Mouse (Mus musculus): ENCODE measurements around the gene Apopt1.

DNA sequence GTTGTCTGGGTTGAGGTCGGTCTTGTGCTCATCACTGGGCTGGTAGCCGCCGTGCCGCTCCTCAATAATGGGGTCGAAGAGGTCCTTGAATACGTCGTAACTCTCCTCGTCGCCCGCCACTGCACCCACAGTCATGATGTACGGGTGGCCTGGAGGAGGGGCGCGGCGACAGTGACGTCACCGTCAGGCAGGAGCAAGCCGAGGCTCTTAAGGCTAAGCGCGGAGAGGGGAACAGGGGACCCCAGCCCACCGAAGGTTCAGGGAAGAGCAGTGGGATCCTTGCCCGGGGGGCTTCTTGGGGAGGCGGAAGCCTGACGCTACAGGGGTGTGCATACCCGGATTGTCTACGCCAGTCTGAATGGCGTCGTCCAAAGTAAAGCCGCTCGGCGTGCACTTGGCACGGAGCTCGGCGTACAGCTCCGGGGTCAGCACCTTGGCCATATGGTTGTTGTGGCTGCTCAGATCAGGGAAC, 41.6 kb upstream of the Apopt1 start:
- no peak for TF ChIP-seq GATA1 (IDR thresholded peaks at IDR 0.05; ENCODE audit: low read length)
- TF ChIP-seq TAL1 (IDR thresholded peaks at IDR 0.05; ENCODE audit: low read length), result no peak

Measured in erythroblast, embryonic 14.5 days (primary cell).